Mouse (Mus musculus) CH12.LX (cell line): ENCODE results near the gene Gm12184. TPM values are rescaled to one million over a fixed set of nuclear protein-coding genes. Genes with fewer than 3 reads are reported as not detected.

Source experiments
- DNase-seq: peaks from one replicate; pipeline ENCODE4 v3.0.0-alpha.2; 2013; ENCODE audit errors: extremely low read depth
- H3K27ac ChIP-seq: 2 replicates; pipeline ENCODE4 v1.5.1; 2012; ENCODE audit warnings: low read depth, mild to moderate bottlenecking, control low read depth, moderate library complexity; ENCODE audit not compliant: insufficient read depth
- H3K27me3 ChIP-seq: replicated peaks from 2 replicates; pipeline ENCODE3; 2012; ENCODE audit warnings: inconsistent platforms
- H3K36me3 ChIP-seq, 2 experiments: replicated peaks in 1 of 2; 2 replicates each; pipeline versions ENCODE3 to v1.6.1; 2012; ENCODE audit warnings: inconsistent platforms in 1 of 2, low read length in 1 of 2, mild to moderate bottlenecking in 1 of 2, mixed read lengths in 1 of 2, moderate library complexity in 1 of 2; ENCODE audit not compliant: control insufficient read depth in 1 of 2, insufficient read depth in 1 of 2
- H3K4me1 ChIP-seq, 2 experiments: 2 replicates each; pipeline ENCODE4 v1.6.1; 2012; ENCODE audit warnings: inconsistent platforms in 1 of 2, moderate library complexity in 1 of 2; ENCODE audit not compliant: insufficient read depth in 2 of 2, control insufficient read depth in 1 of 2
- H3K4me2 ChIP-seq: 2 replicates; pipeline ENCODE4 v1.6.1; 2012; ENCODE audit warnings: low read depth, mild to moderate bottlenecking, control low read depth; ENCODE audit not compliant: poor library complexity, insufficient read depth, severe bottlenecking
- H3K4me3 ChIP-seq, 3 experiments: fragments of 150-350 bp in 1 of 3; sonication (generic) in 1 of 3; replicated peaks in 1 of 3; 2 replicates each; pipeline versions ENCODE3 to v1.5.1; 2011 to 2012; ENCODE audit warnings: low read depth in 2 of 3, low read length in 2 of 3, mild to moderate bottlenecking in 2 of 3, moderate library complexity in 2 of 3, control low read depth in 1 of 3, improper control_type of control experiment in 1 of 3, inconsistent platforms in 1 of 3, mixed read lengths in 1 of 3; ENCODE audit not compliant: poor library complexity in 1 of 3
- H3K79me2 ChIP-seq: replicated peaks from 2 replicates; pipeline ENCODE4 v1.6.1; 2012; ENCODE audit warnings: mild to moderate bottlenecking, moderate library complexity; ENCODE audit not compliant: control insufficient read depth, poor library complexity, insufficient read depth, severe bottlenecking; ENCODE audit errors: extremely low read depth
- H3K9ac ChIP-seq: 2 replicates; pipeline ENCODE4 v1.6.1; 2012; ENCODE audit warnings: low read depth, mild to moderate bottlenecking, control low read depth, moderate library complexity; ENCODE audit not compliant: insufficient read depth
- H3K9me3 ChIP-seq: replicated peaks from 2 replicates; pipeline ENCODE3; 2012; ENCODE audit warnings: low read length, inconsistent platforms, mixed read lengths
- BHLHE40 ChIP-seq: IDR thresholded peaks from 2 replicates; pipeline ENCODE4 v1.6.1; 2011; ENCODE audit warnings: mild to moderate bottlenecking, low read depth, low read length, improper control_type of control experiment
- CHD1 ChIP-seq: IDR thresholded peaks from 2 replicates; pipeline ENCODE4 v1.6.1; 2012; ENCODE audit warnings: low read depth, low read length, improper control_type of control experiment, inconsistent platforms
- CHD2 ChIP-seq: IDR thresholded peaks from 2 replicates; pipeline ENCODE4 v1.6.1; 2011; ENCODE audit warnings: low read length, improper control_type of control experiment
- CTCF ChIP-seq, 2 experiments: IDR thresholded peaks in 1 of 2; conservative IDR thresholded peaks in 1 of 2; 2 replicates each; pipeline ENCODE4 v1.5.1; 2011 to 2012; ENCODE audit warnings: low read depth in 2 of 2, low read length in 2 of 2, improper control_type of control experiment in 1 of 2, inconsistent platforms in 1 of 2, mild to moderate bottlenecking in 1 of 2, moderate library complexity in 1 of 2
- E2F4 ChIP-seq: IDR thresholded peaks from 2 replicates; pipeline ENCODE4 v1.6.1; 2011; ENCODE audit warnings: low read depth, low read length, improper control_type of control experiment; ENCODE audit not compliant: insufficient replicate concordance
- ELF1 ChIP-seq: IDR thresholded peaks from 2 replicates; pipeline ENCODE4 v1.6.1; 2014; ENCODE audit warnings: low read depth, mild to moderate bottlenecking, inconsistent platforms, low read length, improper control_type of control experiment
- EP300 ChIP-seq: IDR thresholded peaks from 2 replicates; pipeline ENCODE4 v1.6.1; 2011; ENCODE audit warnings: low read length, improper control_type of control experiment
- ETS1 ChIP-seq: conservative IDR thresholded peaks from 2 replicates; pipeline ENCODE4 v1.6.1; 2012; ENCODE audit warnings: low read depth, mild to moderate bottlenecking, inconsistent platforms, low read length, improper control_type of control experiment, moderate library complexity
- IRF4 ChIP-seq: IDR thresholded peaks from 2 replicates; pipeline ENCODE4 v1.6.1; 2014; ENCODE audit warnings: low read depth, mild to moderate bottlenecking, inconsistent platforms, low read length, improper control_type of control experiment
- JUN ChIP-seq: IDR thresholded peaks from 2 replicates; pipeline ENCODE4 v1.6.1; 2011; ENCODE audit warnings: low read depth, mild to moderate bottlenecking, low read length, improper control_type of control experiment, moderate library complexity; ENCODE audit not compliant: insufficient read depth
- JUND ChIP-seq: conservative IDR thresholded peaks from 2 replicates; pipeline ENCODE4 v1.6.1; 2011; ENCODE audit warnings: low read depth, low read length, improper control_type of control experiment
- KAT2A ChIP-seq: IDR thresholded peaks from 2 replicates; pipeline ENCODE4 v1.6.1; 2012; ENCODE audit warnings: low read length, improper control_type of control experiment, inconsistent platforms; ENCODE audit not compliant: insufficient replicate concordance
- MAFK ChIP-seq: IDR thresholded peaks from 2 replicates; pipeline ENCODE4 v1.6.1; 2011; ENCODE audit warnings: low read length, improper control_type of control experiment; ENCODE audit not compliant: insufficient replicate concordance
- MAX ChIP-seq: IDR thresholded peaks from 2 replicates; pipeline ENCODE4 v1.6.1; 2011; ENCODE audit warnings: low read length, improper control_type of control experiment
- MAZ ChIP-seq: IDR thresholded peaks from 2 replicates; pipeline ENCODE4 v1.6.1; 2012; ENCODE audit warnings: low read depth, mild to moderate bottlenecking, inconsistent platforms, low read length, improper control_type of control experiment, moderate library complexity
- MEF2A ChIP-seq: IDR thresholded peaks from 2 replicates; pipeline ENCODE4 v1.6.1; 2014; ENCODE audit warnings: low read depth, mild to moderate bottlenecking, inconsistent platforms, low read length, improper control_type of control experiment, borderline replicate concordance
- MXI1 ChIP-seq: IDR thresholded peaks from 2 replicates; pipeline ENCODE4 v1.6.1; 2011; ENCODE audit warnings: mild to moderate bottlenecking, low read depth, low read length, improper control_type of control experiment
- NELFE ChIP-seq: IDR thresholded peaks from 2 replicates; pipeline ENCODE4 v1.6.1; 2011; ENCODE audit warnings: low read depth, low read length, improper control_type of control experiment
- NRF1 ChIP-seq: IDR thresholded peaks from 2 replicates; pipeline ENCODE4 v1.6.1; 2014; ENCODE audit warnings: low read depth, mild to moderate bottlenecking, inconsistent platforms, low read length, improper control_type of control experiment, moderate library complexity
- PAX5 ChIP-seq: IDR thresholded peaks from 2 replicates; pipeline ENCODE4 v1.6.1; 2012; ENCODE audit warnings: low read length, inconsistent platforms, mixed read lengths
- POLR2A ChIP-seq: IDR thresholded peaks from 2 replicates; pipeline ENCODE4 v1.6.1; 2011; ENCODE audit warnings: low read depth, mild to moderate bottlenecking, improper control_type of control experiment, low read length
- POLR2AphosphoS2 ChIP-seq: IDR thresholded peaks from 2 replicates; pipeline ENCODE4 v1.6.1; 2011; ENCODE audit warnings: low read depth, low read length, improper control_type of control experiment
- RAD21 ChIP-seq: IDR thresholded peaks from 2 replicates; pipeline ENCODE4 v1.6.1; 2011; ENCODE audit warnings: low read depth, mild to moderate bottlenecking, low read length, improper control_type of control experiment, moderate library complexity
- SIN3A ChIP-seq: IDR thresholded peaks from 2 replicates; pipeline ENCODE4 v1.6.1; 2012; ENCODE audit warnings: low read length, improper control_type of control experiment, inconsistent platforms
- SMC3 ChIP-seq: IDR thresholded peaks from 2 replicates; pipeline ENCODE4 v1.6.1; 2011; ENCODE audit warnings: low read depth, low read length, improper control_type of control experiment
- TBP ChIP-seq: conservative IDR thresholded peaks from 2 replicates; pipeline ENCODE4 v1.6.1; 2011; ENCODE audit warnings: low read depth, low read length, improper control_type of control experiment
- TCF12 ChIP-seq: IDR thresholded peaks from 2 replicates; pipeline ENCODE4 v1.6.1; 2014; ENCODE audit warnings: low read depth, mild to moderate bottlenecking, inconsistent platforms, low read length, improper control_type of control experiment
- USF1 ChIP-seq: IDR thresholded peaks from 2 replicates; pipeline ENCODE4 v1.6.1; 2014; ENCODE audit warnings: low read depth, mild to moderate bottlenecking, inconsistent platforms, low read length, improper control_type of control experiment
- USF2 ChIP-seq: conservative IDR thresholded peaks from 2 replicates; pipeline ENCODE4 v1.6.1; 2011; ENCODE audit warnings: low read depth, low read length, improper control_type of control experiment
- ZC3H11A ChIP-seq: IDR thresholded peaks from 2 replicates; pipeline ENCODE4 v1.6.1; 2012; ENCODE audit warnings: low read depth, mild to moderate bottlenecking, inconsistent platforms, low read length, improper control_type of control experiment
- ZKSCAN1 ChIP-seq: IDR thresholded peaks from 2 replicates; pipeline ENCODE4 v1.6.1; 2012; ENCODE audit warnings: low read depth, inconsistent platforms, low read length, improper control_type of control experiment, borderline replicate concordance
- ZNF384 ChIP-seq: IDR thresholded peaks from 2 replicates; pipeline ENCODE4 v1.6.1; 2012; ENCODE audit warnings: low read depth, low read length, improper control_type of control experiment, inconsistent platforms
- dilution Hi-C: fragments of 300-500 bp; cut with MboI; formaldehyde crosslinking; loops from 2 replicates; pipeline ENCODE4 v1.14.3; 2020; ENCODE audit warnings: low sequenced_read_pairs; ENCODE audit not compliant: extremely low pct_unique_long_range_greater_than_20kb, extremely low pct_ligation_motif_present
- in situ Hi-C: fragments of 300-500 bp; cut with MboI; formaldehyde crosslinking; loops from 3 replicates; pipeline ENCODE4 v1.14.3; 2019; ENCODE audit warnings: low sequenced_read_pairs, low pct_ligation_motif_present, low pct_unique_long_range_greater_than_20kb, mixed read lengths
- polyA plus RNA-seq: library from polyadenylated mRNA; unstranded; fragments of >175 nt; gene quantifications from 2 replicates; pipeline ENCODE4 v1.2.1, GENCODE M21; 2012; ENCODE audit warnings: low read depth; ENCODE audit not compliant: insufficient read length
- total RNA-seq, 2 experiments: library from RNA; depleted of rRNA; stranded (reverse); fragments of 300-350 nt in 1 of 2; fragments of >200 nt in 1 of 2; gene quantifications; 2 replicates each; pipeline ENCODE4 v1.2.3; 2012 to 2014

Gene Gm12184
- total and polyA plus RNA-seq, 3 experiments, result 5.6 to 51.6 (median 7.1) TPM

GRCm38 (mm10) chr11:48819614-48820307, 6.7 kb downstream of the Gm12184 start (continued):
- TF ChIP-seq BHLHE40 (0 out of 2 replicates have a peak, but pooled peaks have one; percentile 29), EP300 (0 out of 2 replicates have a peak, but pooled peaks have one; percentile 13), CTCF (conservative IDR thresholded peaks at IDR 0.05 in 1 of 2, IDR thresholded peaks at IDR 0.05 in 1 of 2; ENCODE audit: low read depth in 2 of 2, low read length in 2 of 2) (no peak; a peak in 1 of 4 replicates), E2F4 (peak; percentile 53; the same call in 1 of the 2 replicates), MEF2A (peak; percentile 55; the same call in 1 of the 2 replicates), ELF1 (peak; percentile 63; the same call in 1 of the 2 replicates), POLR2A (no peak), MAZ (no peak; the same call in 1 of the 2 replicates), MAFK (peak; percentile 97), MAX (no peak), JUN (peak; percentile 27; the same call in 1 of the 2 replicates), ZNF384 (peak; percentile 94), IRF4 (no peak), ETS1 (0 out of 2 replicates have a peak, but pooled peaks have one; percentile 24), CHD2 (no peak), KAT2A (no peak), JUND (peak; percentile 32; the same call in 1 of the 2 replicates), USF2 (0 out of 2 replicates have a peak, but pooled peaks have one; percentile 34), PAX5 (no peak), POLR2AphosphoS2 (no peak), ZC3H11A (no peak), NRF1 (no peak), CHD1 (no peak)

DNA sequence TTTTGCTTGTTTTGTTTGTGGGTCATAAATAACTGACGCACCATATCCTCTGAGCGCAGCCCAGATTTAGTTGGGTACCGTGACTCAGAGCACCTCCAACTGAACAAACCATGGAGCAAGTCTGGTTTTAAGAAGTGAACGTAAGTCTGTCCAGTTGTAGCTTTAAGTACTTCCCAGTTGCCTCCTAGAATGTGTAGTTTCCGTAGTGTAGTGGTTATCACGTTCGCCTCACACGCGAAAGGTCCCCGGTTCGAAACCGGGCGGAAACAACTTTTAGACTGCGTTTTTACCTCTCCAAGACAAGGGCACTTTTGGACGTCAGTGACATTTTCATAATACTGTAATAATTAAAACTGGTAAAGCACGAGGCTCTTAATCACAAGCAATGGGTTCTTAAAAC, 8.1 kb downstream of the Gm12184 start:
- DNase-seq, result peak; percentile 98
- H3K9me3 ChIP-seq, result no peaks in the 10 kb centered on the region
- dilution Hi-C loops, result no loop called here
- in situ Hi-C loops, result loop anchor here (5.0 kb wide), 1 partner anchor 34 kb away; no protein-coding TSS in a partner anchor
- no peak overlapping the region for H3K27ac ChIP-seq
- peaks cover 8 to 24% of the 10 kb centered on the region in 2 experiments for H3K36me3 ChIP-seq
- peak overlapping the region; percentile 88 for H3K4me2 ChIP-seq
- no peaks in the 10 kb centered on the region for H3K27me3 ChIP-seq
- peak overlapping the region; percentile 88 for H3K9ac ChIP-seq
- peaks cover 9 to 67% of the 10 kb centered on the region in 2 experiments for H3K4me1 ChIP-seq
- peaks cover 27% of the 10 kb centered on the region for H3K79me2 ChIP-seq
- peak overlapping the region; percentile 65 to 94 (median 85) for H3K4me3 ChIP-seq
- no peak for TF ChIP-seq USF1
- TF ChIP-seq POLR2AphosphoS2, result no peak
- no peak for TF ChIP-seq SIN3A
- TF ChIP-seq CHD1, result no peak
- TF ChIP-seq ZKSCAN1, result no peak
- no peak for TF ChIP-seq ZC3H11A
- no peak for TF ChIP-seq SMC3
- peak; percentile 100 for TF ChIP-seq TBP
- TF ChIP-seq JUND, result peak; percentile 48
- TF ChIP-seq PAX5, result no peak
- TF ChIP-seq ZNF384, result no peak
- TF ChIP-seq MAZ, result no peak
- peak; percentile 97 for TF ChIP-seq MAFK
- TF ChIP-seq TCF12, result no peak
- peak; percentile 82; the same call in 1 of the 2 replicates for TF ChIP-seq E2F4
- TF ChIP-seq ETS1, result peak; percentile 39; the same call in 1 of the 2 replicates
- peak; percentile 68; the same call in 1 of the 2 replicates for TF ChIP-seq MEF2A
- no peak for TF ChIP-seq USF2
- no peak for TF ChIP-seq NELFE
- peak; percentile 73; the same call in 1 of the 2 replicates for TF ChIP-seq BHLHE40
- TF ChIP-seq POLR2A, result peak; percentile 52; the same call in 1 of the 2 replicates
- no peak; the same call in 1 of the 2 replicates for TF ChIP-seq IRF4
- TF ChIP-seq EP300, result no peak
- TF ChIP-seq CHD2, result no peak
- TF ChIP-seq MXI1, result no peak
- TF ChIP-seq RAD21, result no peak
- TF ChIP-seq MAX, result no peak
